Mouse (Mus musculus): ENCODE data around the gene Cenpf. TPM values are rescaled to one million over a fixed set of nuclear protein-coding genes. Genes with fewer than 3 reads are reported as not detected.

The Cenpf gene
- 1.2 and 1.3 TPM in 2 replicates for polyA plus RNA-seq (2012; rRNA removed)

DNA sequence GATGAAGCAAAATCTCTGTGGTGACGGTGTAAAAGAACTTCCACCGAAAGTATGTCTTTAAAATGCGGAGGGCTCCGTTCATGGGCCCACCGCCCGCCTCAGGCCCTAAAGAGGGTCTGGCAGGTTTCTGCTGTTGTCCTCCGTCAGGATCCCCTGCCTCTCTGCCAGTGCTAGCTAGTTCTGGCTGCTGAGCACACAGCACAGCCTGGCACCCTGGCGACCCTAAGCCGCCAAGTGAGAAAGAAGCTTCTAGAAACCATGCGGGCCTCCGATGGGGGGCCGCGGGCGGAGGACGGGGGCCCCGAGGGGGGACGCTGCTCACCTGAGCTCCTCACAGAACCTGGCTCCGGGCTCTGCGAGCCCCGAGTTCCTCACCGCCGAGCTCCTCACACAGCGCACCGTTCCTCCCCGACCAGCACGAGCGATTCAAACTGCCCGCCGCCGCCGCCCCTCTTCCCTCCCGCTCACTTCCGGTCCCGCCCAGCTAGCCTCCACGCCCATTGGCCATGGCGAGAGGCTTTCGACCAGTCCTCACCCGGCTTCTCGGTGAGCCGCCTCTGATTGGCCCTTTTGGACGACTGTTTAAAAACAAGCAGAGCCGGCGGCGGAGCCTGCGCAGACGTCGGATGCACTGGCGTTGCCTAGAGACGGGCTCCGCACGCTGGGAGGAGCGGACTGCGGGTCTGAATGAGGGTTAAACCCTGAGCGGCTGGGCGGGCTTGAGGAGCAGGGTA, at the start of gene Cenpf:
TSS of gene Cenpf (minus strand) at position 433 of the 734 bp plus-strand sequence.

GRCm38 (mm10) chr1:189727884-189728783, 40.2 kb upstream of the Cenpf start, which contains the start of gene Ptpn14:
Ptpn14 (plus strand) TSS chr1:189728268.

Other genes starting within 250 kb of the Cenpf start
- 5.8 and 6.2 TPM in 2 replicates for gene Ptpn14, start 40.2 kb upstream of the Cenpf start, polyA plus RNA-seq (2012; rRNA removed)
- 35.9 and 42.3 TPM in 2 replicates for gene Smyd2, start 234.3 kb upstream of the Cenpf start, polyA plus RNA-seq (2012; rRNA removed)

Measured in colon, adult 2 months (tissue).